Mouse (Mus musculus) embryonic fibroblast, embryonic 13.5 days (primary cell): ENCODE data around the gene Msh5. TPM values are rescaled to one million over a fixed set of nuclear protein-coding genes. Genes with fewer than 3 reads are reported as not detected.
"Not testable (repeated sequence)": the region's sequence is repeated elsewhere in the genome, so short reads cannot be mapped to it uniquely, and the experiment has no call there.

Experiments used
- H3K27ac ChIP-seq: 2 replicates; pipeline ENCODE4 v1.5.1; 2012; ENCODE audit warnings: low read length, control low read depth, inconsistent platforms; ENCODE audit not compliant: insufficient read depth
- H3K4me1 ChIP-seq: 2 replicates; pipeline ENCODE4 v1.6.1; 2011; ENCODE audit warnings: low read length; ENCODE audit not compliant: control insufficient read depth, insufficient read depth
- H3K4me3 ChIP-seq: 2 replicates; pipeline ENCODE4 v1.5.1; 2011; ENCODE audit warnings: mild to moderate bottlenecking, control low read depth, low read length; ENCODE audit not compliant: insufficient read depth
- CTCF ChIP-seq: IDR thresholded peaks from 2 replicates; pipeline ENCODE4 v1.5.1; 2011; ENCODE audit warnings: mild to moderate bottlenecking, control low read depth, low read length, moderate library complexity, borderline replicate concordance; ENCODE audit not compliant: insufficient read depth
- POLR2A ChIP-seq: IDR thresholded peaks from 2 replicates; pipeline ENCODE4 v1.6.1; 2011; ENCODE audit warnings: low read depth, mild to moderate bottlenecking, control low read depth, low read length, moderate library complexity
- polyA plus RNA-seq: library from polyadenylated mRNA; stranded (reverse); fragments of >200 nt; gene quantifications from 2 replicates; pipeline ENCODE4 v1.2.4, GENCODE M21; 2011; ENCODE audit warnings: low read depth; ENCODE audit not compliant: missing spikeins, insufficient read length

Gene Msh5
- polyA plus RNA-seq, 1 experiment: 2.8 TPM

GRCm38 (mm10) chr17:35004075-35004717 is 42.3 kb downstream of the Msh5 start:
- peaks cover 2% of the 10 kb centered on the region; the same call in 1 of the 2 replicates for H3K4me1 ChIP-seq
- H3K4me3 ChIP-seq: no peak overlapping the region
- TF ChIP-seq POLR2A: no peak
- no peak for TF ChIP-seq CTCF
- no peak overlapping the region for H3K27ac ChIP-seq

GRCm38 (mm10) chr17:35003022-35003838 is 43.3 kb downstream of the Msh5 start:
- no peak for TF ChIP-seq POLR2A
- TF ChIP-seq CTCF: no peak
- Histone ChIP-seq H3K4me3 (peak overlapping the region; percentile 81), H3K27ac (no peak overlapping the region)

GRCm38 (mm10) chr17:35002153-35002865 is 44.2 kb downstream of the Msh5 start:
- TF ChIP-seq POLR2A (peak; percentile 52; the same call in 1 of the 2 replicates), CTCF (no peak)
- Histone ChIP-seq H3K4me3 (peak overlapping the region; percentile 81), H3K27ac (peak overlapping the region; percentile 96), H3K4me1 (peaks cover 4% of the 10 kb centered on the region; the same call in 1 of the 2 replicates)

More at GRCm38 (mm10) chr17:35003022-35003838, 43.3 kb downstream of the Msh5 start:
- H3K4me1 ChIP-seq: peaks cover 4% of the 10 kb centered on the region; the same call in 1 of the 2 replicates

- Histone ChIP-seq H3K4me3 (peak overlapping the region; percentile 81), H3K4me1 (peaks cover 6% of the 10 kb centered on the region; the same call in 1 of the 2 replicates), H3K27ac (peak overlapping the region; percentile 96)
- TF ChIP-seq CTCF: no peak
- peak; percentile 29 for TF ChIP-seq POLR2A
Measured at GRCm38 (mm10) chr17:35001452-35002152, 44.9 kb downstream of the Msh5 start.

GRCm38 (mm10) chr17:35000717-35001451 is 45.7 kb downstream of the Msh5 start, which contains the start of gene Vars:
Gene Vars (plus strand): TSS chr17:35000987.
- TF ChIP-seq CTCF (no peak), POLR2A (peak; percentile 85)
- Histone ChIP-seq H3K4me3 (peak within 1 kb of the TSS; percentile 81), H3K27ac (peak within 1 kb of the TSS; percentile 96), H3K4me1 (peaks cover 6% of the 10 kb centered on the region; the same call in 1 of the 2 replicates)

- peak; percentile 48 for TF ChIP-seq POLR2A
- Histone ChIP-seq H3K27ac (peak overlapping the region; percentile 96), H3K4me3 (peak overlapping the region; percentile 81)
- H3K4me1 ChIP-seq: not testable (repeated sequence)
Measured at GRCm38 (mm10) chr17:34999871-35000716, 46.5 kb downstream of the Msh5 start.

GRCm38 (mm10) chr17:34998526-34999430 is 47.8 kb downstream of the Msh5 start:
- Histone ChIP-seq H3K4me3 (no peak overlapping the region; the same call in 1 of the 2 replicates), H3K27ac (no peak overlapping the region), H3K4me1 (peaks cover 6% of the 10 kb centered on the region; the same call in 1 of the 2 replicates)
- TF ChIP-seq POLR2A (no peak), CTCF (no peak)
